Mouse (Mus musculus): ENCODE results near the gene Kcns3. TPM values are rescaled to one million over a fixed set of nuclear protein-coding genes. Genes with fewer than 3 reads are reported as not detected.

The Kcns3 gene
- polyA plus RNA-seq (2014; fragmentation: Nextera tagmentation; extraction: Ambion mirVana), result 1.2 and 1.3 TPM in 2 replicates

GRCm38 (mm10) chr12:11151015-11151414, at the start of gene Kcns3:
Gene Kcns3 (minus strand): TSS chr12:11151056.
- DNase-seq (ENCODE audit: low spot score), result no peak

GRCm38 (mm10) chr12:11198551-11198950, 47.7 kb upstream of the Kcns3 start:
- WGBS, result 39% methylated on average over 2 of the region's 2 CpGs
- Histone ChIP-seq H3K9ac (no peak overlapping the region), H3K9me3 (ENCODE audit: control insufficient read depth, low read length) (no peaks in the 10 kb centered on the region), H3K27me3 (ENCODE audit: control insufficient read depth, insufficient read depth, low read length) (no peaks in the 10 kb centered on the region), H3K4me1 (replicated peaks; ENCODE audit: control insufficient read depth, insufficient read depth, low read length) (peaks cover 8% of the 10 kb centered on the region; the same call in 1 of the 2 replicates), H3K4me2 (replicated peaks) (no peak overlapping the region), H3K36me3 (replicated peaks; ENCODE audit: control insufficient read depth, insufficient read depth) (no peaks in the 10 kb centered on the region), H3K27ac (no peak overlapping the region), H3K4me3 (replicated peaks; ENCODE audit: low read length) (no peak overlapping the region)
- ATAC-seq (ENCODE audit: low FRiP score) (no peak), DNase-seq (ENCODE audit: low spot score) (no peak)

More at GRCm38 (mm10) chr12:11151015-11151414, at the start of gene Kcns3:
- 23% methylated on average over 15 of the region's 15 CpGs for WGBS
- H3K27ac ChIP-seq, result no peak within 1 kb of the TSS
- H3K9ac ChIP-seq, result peak within 1 kb of the TSS; percentile 55
- no peaks in the 10 kb centered on the region for H3K36me3 ChIP-seq (replicated peaks; ENCODE audit: control insufficient read depth, insufficient read depth)
- peaks cover 52% of the 10 kb centered on the region for H3K27me3 ChIP-seq (ENCODE audit: control insufficient read depth, insufficient read depth, low read length)
- no peak for ATAC-seq (ENCODE audit: low FRiP score)
- no peaks in the 10 kb centered on the region for H3K9me3 ChIP-seq (ENCODE audit: control insufficient read depth, low read length)
- peak within 1 kb of the TSS; percentile 53 for H3K4me3 ChIP-seq (replicated peaks; ENCODE audit: low read length)
- H3K4me2 ChIP-seq (replicated peaks), result peak within 1 kb of the TSS; percentile 98
- H3K4me1 ChIP-seq (replicated peaks; ENCODE audit: control insufficient read depth, insufficient read depth, low read length), result peaks cover 3% of the 10 kb centered on the region; the same call in 1 of the 2 replicates

GRCm38 (mm10) chr12:11198026-11198425, 47.2 kb upstream of the Kcns3 start:
- peaks cover 8% of the 10 kb centered on the region; the same call in 1 of the 2 replicates for H3K4me1 ChIP-seq (replicated peaks; ENCODE audit: control insufficient read depth, insufficient read depth, low read length)
- H3K9me3 ChIP-seq (ENCODE audit: control insufficient read depth, low read length), result no peaks in the 10 kb centered on the region
- no peak overlapping the region for H3K27ac ChIP-seq
- H3K9ac ChIP-seq, result no peak overlapping the region
- no peak for DNase-seq (ENCODE audit: low spot score)
- no peak for ATAC-seq (ENCODE audit: low FRiP score)
- no peak overlapping the region for H3K4me2 ChIP-seq (replicated peaks)
- no peaks in the 10 kb centered on the region for H3K36me3 ChIP-seq (replicated peaks; ENCODE audit: control insufficient read depth, insufficient read depth)
- no peak overlapping the region for H3K4me3 ChIP-seq (replicated peaks; ENCODE audit: low read length)
- 21% methylated on average over 4 of the region's 4 CpGs for WGBS
- H3K27me3 ChIP-seq (ENCODE audit: control insufficient read depth, insufficient read depth, low read length), result no peaks in the 10 kb centered on the region

GRCm38 (mm10) chr12:11196830-11197229, 46.0 kb upstream of the Kcns3 start:
- no peaks in the 10 kb centered on the region for H3K36me3 ChIP-seq (replicated peaks; ENCODE audit: control insufficient read depth, insufficient read depth)
- WGBS, result 52% methylated on average over 5 of the region's 5 CpGs
- H3K4me1 ChIP-seq (replicated peaks; ENCODE audit: control insufficient read depth, insufficient read depth, low read length), result peaks cover 8% of the 10 kb centered on the region; the same call in 1 of the 2 replicates
- H3K27me3 ChIP-seq (ENCODE audit: control insufficient read depth, insufficient read depth, low read length), result no peaks in the 10 kb centered on the region
- no peak for DNase-seq (ENCODE audit: low spot score)
- ATAC-seq (ENCODE audit: low FRiP score), result no peak
- 0 out of 2 replicates have a peak overlapping the region, but pooled peaks have one; percentile 41 for H3K4me2 ChIP-seq (replicated peaks)
- H3K4me3 ChIP-seq (replicated peaks; ENCODE audit: low read length), result no peak overlapping the region
- H3K9me3 ChIP-seq (ENCODE audit: control insufficient read depth, low read length), result no peaks in the 10 kb centered on the region
- H3K9ac ChIP-seq, result no peak overlapping the region
- no peak overlapping the region for H3K27ac ChIP-seq

- H3K4me2 ChIP-seq (replicated peaks), result peak overlapping the region; percentile 41
- 12% methylated on average over 19 of the region's 19 CpGs for WGBS
- H3K27ac ChIP-seq, result no peak overlapping the region
- ATAC-seq (ENCODE audit: low FRiP score), result peak; percentile 83
- no peaks in the 10 kb centered on the region for H3K27me3 ChIP-seq (ENCODE audit: control insufficient read depth, insufficient read depth, low read length)
- no peak overlapping the region for H3K9ac ChIP-seq
- H3K36me3 ChIP-seq (replicated peaks; ENCODE audit: control insufficient read depth, insufficient read depth), result no peaks in the 10 kb centered on the region
- H3K4me3 ChIP-seq (replicated peaks; ENCODE audit: low read length), result no peak overlapping the region
- peak; percentile 72 for DNase-seq (ENCODE audit: low spot score)
- H3K4me1 ChIP-seq (replicated peaks; ENCODE audit: control insufficient read depth, insufficient read depth, low read length), result peaks cover 8% of the 10 kb centered on the region; the same call in 1 of the 2 replicates
- no peaks in the 10 kb centered on the region for H3K9me3 ChIP-seq (ENCODE audit: control insufficient read depth, low read length)
These were observed 45.3 kb upstream of the Kcns3 start for GRCm38 (mm10) chr12:11196142-11196597.

GRCm38 (mm10) chr12:11195031-11195430, 44.2 kb upstream of the Kcns3 start:
- Histone ChIP-seq H3K9ac (no peak overlapping the region), H3K4me2 (replicated peaks) (no peak overlapping the region), H3K4me1 (replicated peaks; ENCODE audit: control insufficient read depth, insufficient read depth, low read length) (peaks cover 8% of the 10 kb centered on the region; the same call in 1 of the 2 replicates), H3K36me3 (replicated peaks; ENCODE audit: control insufficient read depth, insufficient read depth) (no peaks in the 10 kb centered on the region), H3K27ac (no peak overlapping the region), H3K27me3 (ENCODE audit: control insufficient read depth, insufficient read depth, low read length) (no peaks in the 10 kb centered on the region), H3K4me3 (replicated peaks; ENCODE audit: low read length) (no peak overlapping the region), H3K9me3 (ENCODE audit: control insufficient read depth, low read length) (no peaks in the 10 kb centered on the region)
- DNase-seq (ENCODE audit: low spot score) (no peak), ATAC-seq (ENCODE audit: low FRiP score) (no peak)
- 90% methylated on average over 1 of the region's 1 CpGs for WGBS

GRCm38 (mm10) chr12:11178486-11179154, 27.8 kb upstream of the Kcns3 start:
- Histone ChIP-seq H3K36me3 (replicated peaks; ENCODE audit: control insufficient read depth, insufficient read depth) (no peaks in the 10 kb centered on the region), H3K4me2 (replicated peaks) (peak overlapping the region; percentile 42), H3K4me1 (replicated peaks; ENCODE audit: control insufficient read depth, insufficient read depth, low read length) (no peaks in the 10 kb centered on the region), H3K27me3 (ENCODE audit: control insufficient read depth, insufficient read depth, low read length) (no peaks in the 10 kb centered on the region), H3K4me3 (replicated peaks; ENCODE audit: low read length) (no peak overlapping the region), H3K9ac (peak overlapping the region; percentile 35; the same call in 1 of the 2 replicates), H3K27ac (no peak overlapping the region), H3K9me3 (ENCODE audit: control insufficient read depth, low read length) (no peaks in the 10 kb centered on the region)
- DNase-seq (ENCODE audit: low spot score) (peak; percentile 98), ATAC-seq (ENCODE audit: low FRiP score) (peak; percentile 96)
- 28% methylated on average over 11 of the region's 11 CpGs for WGBS

- H3K4me2 ChIP-seq (replicated peaks), result no peak overlapping the region
- no peak overlapping the region for H3K27ac ChIP-seq
- H3K27me3 ChIP-seq (ENCODE audit: control insufficient read depth, insufficient read depth, low read length), result no peaks in the 10 kb centered on the region
- no peaks in the 10 kb centered on the region for H3K4me1 ChIP-seq (replicated peaks; ENCODE audit: control insufficient read depth, insufficient read depth, low read length)
- H3K9ac ChIP-seq, result no peak overlapping the region
- H3K4me3 ChIP-seq (replicated peaks; ENCODE audit: low read length), result no peak overlapping the region
- DNase-seq (ENCODE audit: low spot score), result no peak
- 62% methylated on average over 5 of the region's 5 CpGs for WGBS
- 0 out of 2 replicates have a peak, but pooled peaks have one; percentile 9 for ATAC-seq (ENCODE audit: low FRiP score)
- H3K36me3 ChIP-seq (replicated peaks; ENCODE audit: control insufficient read depth, insufficient read depth), result no peaks in the 10 kb centered on the region
- H3K9me3 ChIP-seq (ENCODE audit: control insufficient read depth, low read length), result no peaks in the 10 kb centered on the region
These were observed 26.8 kb upstream of the Kcns3 start for GRCm38 (mm10) chr12:11177408-11178394.

- no peaks in the 10 kb centered on the region for H3K4me1 ChIP-seq (replicated peaks; ENCODE audit: control insufficient read depth, insufficient read depth, low read length)
- H3K4me3 ChIP-seq (replicated peaks; ENCODE audit: low read length), result no peak overlapping the region
- 93% methylated on average over 3 of the region's 3 CpGs for WGBS
- H3K27ac ChIP-seq, result no peak overlapping the region
- DNase-seq (ENCODE audit: low spot score) (no peak), ATAC-seq (ENCODE audit: low FRiP score) (no peak)
- no peaks in the 10 kb centered on the region for H3K27me3 ChIP-seq (ENCODE audit: control insufficient read depth, insufficient read depth, low read length)
- no peaks in the 10 kb centered on the region for H3K9me3 ChIP-seq (ENCODE audit: control insufficient read depth, low read length)
- no peak overlapping the region for H3K9ac ChIP-seq
- H3K36me3 ChIP-seq (replicated peaks; ENCODE audit: control insufficient read depth, insufficient read depth), result no peaks in the 10 kb centered on the region
- H3K4me2 ChIP-seq (replicated peaks), result no peak overlapping the region
These were observed 7.8 kb upstream of the Kcns3 start for GRCm38 (mm10) chr12:11158670-11159069.
